Mouse (Mus musculus): Measurements from ENCODE around the gene Pax8. TPM values are rescaled to one million over a fixed set of nuclear protein-coding genes. Genes with fewer than 3 reads are reported as not detected.
A peak's percentile ranks its signal among the peaks of the same experiment; 100 is the strongest.

Gene Pax8
- total RNA-seq, 1 experiment from 2014 or later = not detected

DNA sequence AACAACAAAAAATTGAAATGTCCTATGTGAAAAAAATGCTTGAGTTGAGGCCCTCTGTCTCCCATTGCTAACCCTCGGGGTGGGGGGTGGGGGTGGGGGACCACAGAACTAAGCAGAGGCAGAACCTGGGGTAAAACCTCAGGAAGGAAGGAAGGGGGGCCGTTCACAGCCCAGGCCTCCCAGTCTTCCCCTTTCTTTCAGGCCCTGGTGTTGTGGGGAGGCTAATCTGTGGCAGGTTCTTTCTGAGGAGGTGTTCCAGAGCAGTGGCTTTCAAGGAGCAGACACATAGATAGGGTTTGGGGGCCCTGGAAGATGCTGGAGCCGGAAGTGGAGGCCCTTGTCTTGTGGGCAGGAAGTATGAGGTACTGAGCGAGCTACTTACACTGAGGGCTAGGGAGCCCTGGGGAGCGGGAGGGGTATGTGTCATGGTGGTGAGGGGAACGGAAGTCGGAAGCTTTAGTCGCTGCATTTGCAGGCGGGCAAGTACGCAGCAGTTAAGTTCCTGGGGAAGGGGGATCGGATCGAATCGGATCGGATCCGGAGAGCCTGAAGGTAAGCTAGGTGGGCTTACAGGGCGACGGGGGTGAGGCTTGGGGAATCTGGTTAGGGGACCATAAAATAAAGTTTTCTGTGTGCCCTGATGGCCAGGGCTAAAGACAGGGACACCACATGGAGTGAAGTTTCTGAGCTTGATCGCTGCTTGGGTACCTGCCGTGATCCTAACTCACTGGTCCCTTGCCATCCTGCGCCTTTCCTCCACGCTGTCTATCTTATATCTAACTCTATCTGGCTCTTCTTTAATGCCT is 89.0 kb downstream of the Pax8 start:
- ATAC-seq (replicated peaks; ENCODE audit: insufficient number of reproducible peaks, low FRiP score, low TSS enrichment, poor library complexity, severe bottlenecking) = peak; percentile 67

DNA sequence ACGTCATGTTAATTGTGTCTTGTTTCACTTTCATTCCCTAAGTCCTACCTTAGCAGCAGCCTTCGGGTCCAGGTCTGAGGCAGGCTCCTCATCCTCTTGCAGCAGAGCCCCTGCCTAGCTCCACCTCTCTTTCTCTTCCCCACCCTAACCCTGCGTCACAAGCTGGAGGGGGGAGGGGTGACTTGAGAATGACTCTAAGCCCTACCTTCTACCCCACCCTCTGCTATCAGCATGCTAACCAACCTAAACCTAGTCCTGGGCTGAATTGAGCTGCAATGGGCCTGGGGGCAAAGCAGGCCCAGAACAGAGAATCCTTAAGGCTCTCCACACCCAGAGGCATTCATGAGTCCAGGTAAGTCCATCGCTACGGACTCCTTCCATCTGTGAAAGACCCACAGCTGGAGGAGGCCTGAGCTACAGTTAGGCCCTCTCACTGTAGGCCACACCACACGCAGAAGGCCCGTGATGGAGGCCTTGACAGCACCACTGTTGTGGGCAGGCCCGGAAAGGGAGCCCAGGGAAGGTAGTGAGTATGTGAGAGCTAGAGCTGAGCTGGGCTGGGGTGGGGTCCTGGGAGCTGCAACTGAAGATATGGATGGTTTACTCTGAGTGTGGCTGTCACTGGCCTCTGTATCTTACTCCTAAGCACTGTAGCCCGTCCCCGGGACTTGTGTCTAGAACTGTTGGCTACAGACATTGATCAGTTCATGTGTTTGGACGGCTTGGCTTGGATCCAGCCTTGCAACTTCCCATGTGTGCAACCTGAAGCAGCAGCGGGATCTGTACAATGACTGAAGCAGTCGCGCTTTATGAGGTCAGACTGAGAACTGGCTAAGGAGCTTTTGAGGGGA is 90.1 kb downstream of the Pax8 start:
- peak; percentile 48 for ATAC-seq (replicated peaks; ENCODE audit: insufficient number of reproducible peaks, low FRiP score, low TSS enrichment, poor library complexity, severe bottlenecking)

DNA sequence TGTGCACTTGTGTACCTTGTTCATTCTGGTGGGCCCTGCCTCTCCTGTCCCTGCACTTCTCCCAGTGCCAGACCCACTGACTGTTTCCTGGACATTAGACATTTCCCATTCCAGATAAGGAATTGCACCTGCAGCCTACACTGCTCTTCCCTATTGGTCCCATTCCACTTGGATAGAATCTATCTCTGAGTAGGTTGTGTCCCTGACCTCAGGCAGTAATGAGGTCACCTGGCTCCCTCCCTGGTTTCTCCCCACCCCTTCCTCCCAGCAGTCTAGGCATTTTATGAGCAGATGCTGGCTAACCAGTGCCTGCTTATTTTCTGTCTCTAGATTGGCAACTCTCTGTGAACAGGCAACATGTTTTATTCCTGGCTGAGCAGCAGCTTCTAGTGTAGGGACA is 91.0 kb downstream of the Pax8 start:
- ATAC-seq (replicated peaks; ENCODE audit: insufficient number of reproducible peaks, low FRiP score, low TSS enrichment, poor library complexity, severe bottlenecking) = no peak

DNA sequence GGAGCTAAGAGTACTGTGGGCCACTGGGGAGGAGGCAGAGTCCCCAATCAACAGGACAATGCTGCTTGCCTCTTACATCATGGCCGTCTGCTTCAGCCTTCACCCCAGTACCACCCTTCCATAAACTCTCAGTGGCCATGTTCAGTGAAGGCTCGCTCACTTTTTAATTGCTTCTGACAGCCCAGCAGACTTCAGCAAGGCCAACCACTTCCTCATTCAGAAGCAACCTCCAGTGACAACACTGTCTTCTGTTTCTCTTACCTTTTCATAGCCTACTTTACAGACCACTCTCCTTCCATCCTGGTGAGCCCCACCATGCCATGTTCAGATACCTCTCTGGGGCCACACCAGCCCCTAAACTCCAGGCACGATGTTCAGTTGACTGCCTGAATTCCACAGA is 91.8 kb downstream of the Pax8 start:
- no peak for ATAC-seq (replicated peaks; ENCODE audit: insufficient number of reproducible peaks, low FRiP score, low TSS enrichment, poor library complexity, severe bottlenecking)

DNA sequence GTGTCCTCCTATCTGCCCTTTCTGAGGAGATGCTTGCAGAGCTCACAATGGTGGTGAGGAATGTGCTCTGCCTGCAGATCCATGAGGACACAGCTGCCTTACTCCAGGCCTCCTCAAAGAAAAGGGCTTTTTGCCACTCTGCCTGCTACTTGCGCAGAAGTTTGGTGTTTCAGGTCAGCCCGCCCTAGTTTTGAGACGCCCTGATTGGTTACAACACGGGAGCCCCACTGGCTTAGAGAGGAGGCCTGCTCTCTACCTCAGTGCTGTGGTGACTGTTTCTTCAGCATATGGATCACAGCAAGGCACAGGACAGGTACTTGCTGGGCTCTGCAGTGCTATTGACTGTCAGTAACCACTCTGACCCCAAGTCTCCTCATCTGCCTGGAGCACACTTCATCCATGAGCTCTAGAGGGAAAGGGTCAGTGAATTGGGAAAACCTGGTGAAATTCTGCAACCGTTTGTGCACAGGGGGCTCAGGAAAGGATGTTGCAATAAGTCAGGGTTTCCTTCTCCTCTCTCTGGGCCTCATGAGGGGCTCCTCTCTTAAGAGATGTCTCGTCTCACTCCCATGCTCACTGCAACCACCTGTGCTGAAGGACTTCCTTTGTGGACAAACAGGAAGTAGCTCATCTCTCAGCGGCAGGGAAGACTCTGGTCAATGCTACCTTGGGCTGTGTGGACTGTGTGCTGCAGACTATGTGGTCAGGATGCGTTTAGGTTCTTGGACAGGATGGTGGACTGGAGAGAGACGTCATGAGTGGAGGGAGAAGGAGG is 92.8 kb downstream of the Pax8 start:
- ATAC-seq (replicated peaks; ENCODE audit: insufficient number of reproducible peaks, low FRiP score, low TSS enrichment, poor library complexity, severe bottlenecking) = no peak

DNA sequence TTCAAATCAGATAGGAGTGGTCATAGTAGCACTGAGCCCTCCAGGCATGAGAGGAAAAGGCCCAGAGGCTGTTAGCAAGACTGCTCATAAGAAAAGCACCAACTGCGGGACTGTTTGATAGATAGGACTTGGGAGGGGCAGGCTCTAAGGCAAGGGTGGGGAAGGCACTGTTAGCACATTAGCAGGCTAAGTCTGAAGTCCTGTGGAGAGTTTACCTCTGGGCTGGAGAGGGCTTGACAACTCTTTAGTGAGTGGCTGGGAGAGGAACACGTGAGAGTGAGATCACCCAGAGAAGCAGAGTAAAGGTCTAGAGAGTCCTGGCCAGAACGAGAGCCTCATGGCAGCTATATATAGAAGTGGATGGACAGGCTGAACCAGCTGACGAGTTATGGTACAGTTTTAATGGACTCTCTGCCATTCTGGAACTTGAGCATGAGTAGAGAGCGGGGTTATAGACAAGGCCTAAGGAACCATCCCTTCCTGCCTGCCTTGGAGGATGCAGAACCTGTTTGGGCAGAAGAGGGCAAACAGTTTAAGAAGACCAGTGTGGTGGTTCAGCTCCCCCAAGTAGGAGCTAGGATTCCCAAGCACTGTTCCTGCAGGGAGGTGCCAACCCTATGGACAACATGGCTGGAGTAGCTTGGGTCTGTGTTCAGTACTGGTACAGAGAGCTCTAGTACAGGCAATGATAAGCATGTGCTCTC is 96.5 kb downstream of the Pax8 start:
- no peak for ATAC-seq (replicated peaks; ENCODE audit: insufficient number of reproducible peaks, low FRiP score, low TSS enrichment, poor library complexity, severe bottlenecking)

Other genes starting within 250 kb of the Pax8 start
- gene Il1f5, start 198.6 kb downstream of the Pax8 start, total RNA-seq (2017) = not detected in 3 replicates
- not detected in 3 replicates for gene Il1f10, start 184.4 kb downstream of the Pax8 start, total RNA-seq (2017)
- gene Il1rn, start 138.7 kb downstream of the Pax8 start, total RNA-seq (2017) = 5.8 to 12.4 TPM (median 8.9 TPM) in 3 replicates
- gene Psd4, start 108.0 kb downstream of the Pax8 start, total RNA-seq (2017) = 70.8 to 164 TPM (median 139 TPM) in 3 replicates

All from monocyte, adult 5-6 weeks (primary cell).